Mouse (Mus musculus) left cerebral cortex, postnatal 25 days (tissue): Measurements from ENCODE around the gene Exosc8. TPM values are rescaled to one million over a fixed set of nuclear protein-coding genes. Genes with fewer than 3 reads are reported as not detected.
"Not testable (repeated sequence)": the region's sequence is repeated elsewhere in the genome, so short reads cannot be mapped to it uniquely, and the experiment has no call there.

ENCODE experiments used
- DNase-seq, 2 experiments: peaks; one replicate each; pipeline ENCODE4 v3.0.0; 2022; ENCODE audit warnings: low spot score in 2 of 2, mixed read lengths in 1 of 2
- intact Hi-C: fragments of 180-260 bp; cut with DNase I; formaldehyde crosslinking; loops from one replicate; pipeline ENCODE4 v1.15.1; 2025
- total RNA-seq, 2 experiments: library from RNA; stranded (reverse); gene quantifications; 2 replicates each; pipeline ENCODE4 v1.2.3; 2021

Exosc8 gene
- 10 to 100 TPM; 23.4 to 23.8 TPM for total RNA-seq

DNA sequence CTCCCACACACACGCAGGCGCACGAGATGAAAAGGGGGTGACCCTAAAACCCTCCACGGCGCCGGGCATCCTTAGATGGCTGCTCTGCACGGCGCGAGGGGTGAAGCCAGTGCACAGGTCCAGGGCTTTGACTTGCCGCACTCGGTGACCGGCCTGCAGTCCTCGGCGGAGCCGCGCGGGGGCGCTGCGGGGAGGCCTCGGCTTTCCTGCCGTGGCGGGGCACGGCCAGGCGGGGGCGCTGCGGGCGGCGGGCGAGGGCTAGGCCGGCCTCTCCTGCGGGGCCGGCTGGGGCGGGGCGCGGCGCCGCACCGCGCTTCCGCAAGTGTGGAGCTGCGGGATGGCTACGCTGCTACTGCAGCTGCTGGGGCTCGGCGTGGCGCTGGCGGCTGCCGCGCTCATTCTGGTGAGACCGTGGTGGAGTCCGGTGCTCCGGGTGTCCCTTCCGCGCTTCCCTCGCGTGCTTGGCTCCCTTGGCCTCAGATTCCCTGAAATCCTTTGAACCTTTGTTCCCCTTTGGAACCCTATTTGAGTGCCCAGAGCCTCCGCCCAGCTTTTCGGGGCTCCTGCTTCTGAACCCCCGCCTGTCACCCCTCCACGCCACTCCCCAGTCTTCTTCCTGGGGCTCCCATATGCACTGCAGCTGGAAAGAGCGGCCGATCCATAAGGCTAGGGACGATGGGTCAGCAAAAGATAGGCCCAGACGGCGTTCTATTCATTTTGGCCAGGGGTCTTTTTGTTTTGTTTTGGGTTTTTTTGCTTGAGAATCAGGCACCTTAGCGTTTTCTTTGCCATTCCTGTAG lies at the start of gene Exosc8, which contains the start of gene Alg5:
TSS of gene Exosc8 (minus strand) at position 147 of the 800 bp plus-strand sequence.
TSS of gene Alg5 (plus strand) at position 293 of the 800 bp plus-strand sequence.
- DNase-seq: peak; percentile 89
- intact Hi-C loops: loop anchor here (2.0 to 5.0 kb wide), 3 partner anchors 43 to 337 kb away; partner anchors contain the start of gene Supt20

DNA sequence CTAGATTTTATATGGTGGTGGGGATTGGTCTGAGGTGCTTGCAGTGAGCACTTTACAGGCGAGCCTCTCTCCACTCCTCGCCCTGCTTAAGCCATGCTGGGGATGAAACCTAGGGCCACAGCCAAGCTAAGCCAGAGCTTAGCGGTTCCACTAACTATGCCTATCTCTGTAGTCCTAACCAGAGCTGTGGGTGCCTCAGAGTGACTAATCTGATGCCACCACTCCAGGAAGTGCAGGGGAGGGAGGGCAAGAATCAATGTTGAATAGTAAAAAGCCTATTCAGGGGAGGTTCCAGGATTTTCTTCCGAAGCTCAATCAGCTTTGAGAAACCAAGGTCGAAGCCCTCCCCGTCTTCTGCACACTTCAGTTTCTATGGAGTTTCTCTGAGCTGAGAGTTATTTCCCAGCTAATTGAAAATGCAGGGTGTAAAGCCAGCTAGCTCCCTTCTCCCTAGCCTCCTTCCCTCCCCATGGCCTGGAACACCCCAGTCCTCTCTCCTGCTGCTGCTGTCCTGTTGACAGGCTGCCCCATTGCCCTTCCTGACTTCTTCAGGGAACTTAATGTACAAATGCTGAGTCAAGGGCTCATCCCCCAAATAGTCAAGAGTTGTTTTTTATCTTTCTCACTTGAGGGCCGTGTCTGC lies 40.9 kb upstream of the Exosc8 start:
- intact Hi-C loops: no loop called here
- no peak for DNase-seq

DNA sequence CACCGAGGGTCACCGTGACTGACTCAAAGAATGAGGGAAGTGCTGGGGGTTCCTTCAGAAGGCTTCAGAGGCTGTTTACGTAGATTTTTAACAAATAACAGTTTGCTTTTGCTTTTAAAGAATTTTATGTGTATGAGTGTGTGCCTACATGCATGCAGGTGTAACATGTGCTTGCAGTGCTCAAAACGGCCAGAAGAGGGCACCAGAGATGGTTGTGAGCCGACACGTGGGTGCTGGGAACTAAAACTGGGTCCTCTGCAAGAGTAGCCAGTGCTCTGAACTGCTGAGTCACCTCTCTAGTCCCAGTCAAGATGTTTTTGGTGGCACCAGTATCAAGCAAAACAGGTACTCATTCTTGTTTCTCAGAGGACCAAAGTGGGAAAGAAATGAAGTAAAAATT lies 38.4 kb upstream of the Exosc8 start:
- no peak for DNase-seq
- intact Hi-C loops: no loop called here

DNA sequence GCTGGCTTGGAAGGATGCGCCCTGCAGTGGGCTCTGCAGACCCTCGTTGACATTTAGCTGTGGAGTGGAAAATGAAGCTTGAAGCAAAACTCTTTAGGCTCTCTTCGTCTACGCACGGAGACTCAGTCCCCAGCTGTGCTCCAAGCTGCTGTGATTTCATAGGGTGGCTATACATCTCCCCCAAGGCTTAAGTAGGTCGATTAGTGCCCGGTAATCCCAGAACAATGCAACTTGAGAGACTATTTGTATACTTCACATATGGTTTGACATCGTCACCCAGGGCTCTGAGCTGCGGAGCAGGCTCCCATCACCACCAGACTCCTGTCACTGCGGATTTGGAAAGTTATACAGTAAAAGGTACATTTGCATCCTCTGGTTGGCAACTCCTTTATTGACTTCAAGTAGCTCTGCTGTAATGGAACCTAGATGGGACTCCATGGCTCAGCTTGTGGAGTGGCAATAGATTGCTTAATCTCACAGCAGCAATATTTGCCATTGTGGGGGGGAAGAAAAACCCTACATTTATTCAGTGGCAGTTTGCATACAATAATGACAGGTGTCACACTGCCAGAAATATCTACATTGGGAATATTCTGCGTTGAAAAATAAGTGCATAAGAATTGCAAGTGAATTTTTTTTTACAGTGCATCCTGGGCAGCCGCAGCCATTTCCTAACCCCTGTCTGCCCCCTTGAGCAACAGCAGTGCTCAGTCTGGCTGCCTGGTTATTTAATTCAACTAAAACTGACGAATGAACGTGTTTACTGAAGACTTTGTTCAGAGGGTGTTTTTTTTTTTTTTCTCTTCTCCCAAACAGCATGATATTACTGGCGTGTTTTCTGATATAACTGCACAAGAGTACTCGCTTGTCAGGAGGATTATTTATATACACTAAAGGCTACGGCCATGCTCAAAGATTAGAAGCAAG lies 34.4 kb upstream of the Exosc8 start:
- DNase-seq: no peak
- intact Hi-C loops: no loop called here

DNA sequence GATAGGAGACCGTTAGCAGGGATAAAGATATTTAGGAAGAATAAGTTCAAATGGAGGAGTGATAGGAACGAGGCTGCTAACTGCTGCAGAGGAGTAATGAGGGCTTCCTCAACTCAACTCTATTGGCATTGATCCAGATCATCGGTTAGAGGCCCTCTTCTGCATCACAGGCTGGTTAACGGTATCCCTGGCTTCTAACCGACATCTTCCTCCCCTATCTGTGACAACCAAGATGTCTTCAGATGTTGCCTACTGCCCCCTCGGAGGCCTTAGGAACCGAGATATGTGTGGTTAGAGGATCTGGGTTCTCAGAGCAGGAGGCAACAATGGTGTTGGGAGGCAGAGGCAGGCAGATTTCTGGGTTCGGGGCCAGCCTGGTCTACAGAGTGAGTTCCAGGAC lies 33.4 kb upstream of the Exosc8 start:
- DNase-seq: no peak

DNA sequence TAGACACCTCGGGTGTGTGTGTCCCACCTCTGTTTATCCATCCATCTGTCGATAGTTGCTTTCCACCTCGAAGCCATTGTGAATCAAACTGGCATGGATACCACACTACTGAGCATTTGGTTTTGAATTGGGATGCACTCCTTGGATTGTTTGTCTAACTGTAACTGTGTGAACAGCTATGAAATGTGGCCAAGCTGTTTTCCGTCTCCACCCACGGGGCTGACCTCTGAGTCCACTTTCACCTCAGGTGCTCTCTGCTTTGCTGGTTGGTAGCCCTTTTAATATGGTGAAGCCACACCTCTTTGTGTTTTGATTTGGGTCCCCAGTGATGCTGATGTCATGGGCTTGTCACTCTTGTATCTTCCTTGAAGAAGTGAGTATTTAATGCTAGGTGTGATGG lies 31.6 kb upstream of the Exosc8 start:
- intact Hi-C loops: no loop called here
- DNase-seq: no peak

More for the DNA sequence above, 33.4 kb upstream of the Exosc8 start:
- intact Hi-C loops: no loop called here

DNA sequence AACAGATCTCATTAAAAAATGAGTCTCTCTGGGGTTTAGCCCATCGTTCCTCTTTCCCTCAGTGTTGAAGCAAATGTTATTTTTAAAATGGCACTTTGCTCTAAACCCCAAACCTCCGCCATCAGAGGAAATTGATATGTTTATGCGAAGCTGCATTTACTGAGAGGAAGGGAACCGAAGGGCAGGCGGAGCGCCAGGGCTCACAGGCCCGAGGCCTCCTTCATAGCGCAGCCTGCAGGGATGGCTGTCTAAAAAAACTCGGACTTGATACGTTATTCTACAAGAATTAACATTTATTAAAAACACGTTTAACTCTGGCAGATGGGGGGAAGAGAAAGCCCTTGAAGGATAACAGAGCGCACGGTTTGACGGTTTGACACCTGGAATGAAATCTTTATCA lies 30.8 kb upstream of the Exosc8 start:
- intact Hi-C loops: no loop called here
- DNase-seq: no peak

DNA sequence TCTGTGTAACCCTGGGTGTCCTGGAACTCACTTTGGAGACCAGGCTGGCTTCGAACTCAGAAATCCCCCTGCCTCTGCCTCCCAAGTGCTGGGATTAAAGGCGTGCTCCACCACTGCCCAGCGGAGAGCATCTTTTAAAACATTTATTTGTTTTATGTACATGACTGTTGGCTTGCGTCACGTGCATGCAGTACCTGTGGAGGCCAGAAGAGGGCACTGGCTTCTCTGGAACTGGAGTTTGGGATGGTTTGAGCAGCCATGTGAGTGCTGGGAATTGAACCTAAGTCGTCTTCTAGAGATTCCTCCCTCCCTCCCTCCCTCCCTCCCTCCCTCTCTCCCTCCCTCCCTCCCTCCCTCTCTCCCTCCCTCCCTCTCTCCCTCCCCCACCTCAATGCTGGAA lies 30.3 kb upstream of the Exosc8 start:
- DNase-seq, intact Hi-C loops: not testable (repeated sequence)

DNA sequence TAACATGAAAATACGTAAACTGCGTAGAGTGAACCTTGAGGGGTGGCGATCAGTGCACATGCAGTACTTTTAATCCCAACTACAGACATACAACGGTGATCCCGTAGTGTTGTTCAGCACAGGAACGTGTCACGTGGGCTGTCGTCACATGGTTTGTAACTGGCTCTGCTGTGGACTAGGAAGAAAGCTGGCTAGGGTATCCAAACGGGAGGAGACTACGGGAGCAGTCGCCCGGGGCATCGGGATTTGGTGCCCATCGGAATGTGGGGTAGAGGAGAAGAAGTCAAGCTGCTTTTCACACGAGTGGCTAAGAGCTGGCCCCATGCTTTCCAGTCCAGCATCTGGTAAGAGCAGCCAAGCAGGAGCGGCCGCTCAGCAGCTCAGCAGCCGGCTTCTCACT lies 29.2 kb upstream of the Exosc8 start:
- peak; percentile 31 to 37 for DNase-seq
- intact Hi-C loops: no loop called here

DNA sequence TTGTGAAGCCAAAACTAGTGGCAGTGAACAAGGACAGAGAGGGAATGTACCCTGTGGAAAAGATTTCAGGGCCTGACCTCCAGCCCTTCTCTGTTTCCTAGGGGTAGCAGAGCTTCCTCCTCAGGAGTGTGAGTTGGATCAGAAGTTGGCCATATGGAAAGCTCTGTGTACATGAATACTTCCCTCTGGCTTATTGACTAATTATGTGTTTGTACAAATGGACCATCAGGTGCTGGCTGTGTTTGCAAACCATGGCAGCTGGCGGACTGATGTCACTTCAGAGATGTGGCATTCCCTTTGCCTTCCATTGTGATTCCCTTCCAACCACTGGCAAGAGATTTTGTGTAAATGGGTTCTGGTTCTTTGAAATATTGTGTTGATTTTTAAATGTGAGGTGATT lies 26.1 kb upstream of the Exosc8 start:
- intact Hi-C loops: no loop called here
- no peak for DNase-seq

DNA sequence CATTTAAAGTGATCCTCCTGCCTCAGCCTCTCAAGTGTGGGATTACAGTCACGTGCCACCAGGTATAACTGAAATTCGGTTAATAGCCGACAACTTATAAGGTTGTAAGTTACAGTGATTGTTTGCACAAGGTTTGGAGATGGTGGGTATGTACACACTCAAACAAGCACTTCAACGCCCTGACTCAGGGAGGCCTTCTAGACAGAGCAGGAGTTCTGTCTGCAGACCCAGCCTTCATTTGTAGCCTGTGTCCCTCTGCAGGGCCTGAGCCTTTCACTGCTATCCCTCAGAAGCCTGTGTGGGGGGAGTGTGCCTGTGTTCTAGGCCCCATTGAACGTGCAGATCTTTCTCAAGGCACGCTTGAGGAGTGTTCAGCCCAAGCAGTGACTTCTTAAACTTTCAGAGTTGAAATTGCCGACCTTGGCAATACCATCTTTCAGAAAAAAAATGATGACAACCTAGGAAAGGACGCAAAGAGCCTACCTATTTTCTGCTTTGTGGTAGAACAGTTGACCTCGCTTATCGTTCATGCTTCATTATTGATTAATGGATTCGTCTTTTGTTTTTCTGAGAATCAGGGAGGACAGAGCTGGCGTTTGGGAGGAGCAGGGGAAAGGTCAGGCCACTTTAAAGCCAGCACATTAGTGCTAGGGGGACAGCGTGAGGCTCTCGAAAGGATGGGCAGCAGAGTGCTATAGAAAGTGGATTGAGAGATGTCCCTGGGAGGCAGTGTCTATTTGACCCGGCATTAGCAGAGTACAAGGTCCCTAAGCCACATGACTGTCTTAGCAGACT lies 25.3 kb upstream of the Exosc8 start:
- no peak for DNase-seq
- intact Hi-C loops: no loop called here

DNA sequence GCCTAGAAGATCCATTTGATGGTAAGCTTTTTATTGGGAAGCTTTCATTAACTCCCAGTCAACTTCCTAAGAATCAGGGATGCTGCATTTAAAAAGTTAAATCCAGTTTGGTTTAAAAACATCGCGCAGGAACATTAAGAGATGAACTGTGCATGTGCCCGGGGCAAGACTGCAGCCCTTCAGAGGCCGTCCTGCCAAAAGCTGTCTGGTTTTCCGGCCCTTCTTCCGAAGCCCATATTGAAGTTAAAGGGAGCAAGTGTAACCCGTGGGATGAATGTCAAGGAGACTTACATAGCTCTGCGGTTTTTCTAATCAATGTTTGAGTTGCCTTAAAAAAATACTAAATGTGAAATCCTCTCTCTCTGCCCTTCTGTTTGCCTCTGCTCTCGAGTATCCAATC lies 24.0 kb upstream of the Exosc8 start:
- DNase-seq: no peak
- intact Hi-C loops: loop anchor here (5.0 kb wide), 1 partner anchor 48 kb away; the partner anchor contains the start of gene Rfxap

DNA sequence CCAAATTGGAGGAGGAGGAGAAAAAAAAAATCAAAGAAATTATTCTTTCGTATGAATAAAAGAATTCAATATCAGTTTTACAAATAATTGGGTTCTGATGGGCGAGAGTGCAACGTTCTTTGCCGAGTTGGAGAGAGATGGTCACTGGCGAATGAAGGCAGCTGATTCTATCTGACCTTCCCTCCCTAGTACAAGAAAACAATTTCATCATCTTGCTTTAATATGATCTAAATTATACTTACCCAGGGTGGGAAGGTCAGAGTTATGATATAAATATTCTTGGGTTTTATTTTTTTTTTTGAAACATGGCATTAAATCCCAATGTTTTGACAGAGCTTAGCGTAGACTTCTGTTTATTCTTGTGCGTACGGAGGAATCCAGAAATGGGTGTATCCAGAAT lies 22.3 kb upstream of the Exosc8 start:
- DNase-seq: no peak
- intact Hi-C loops: loop anchor here (5.0 kb wide), 1 partner anchor 50 kb away; the partner anchor contains the start of gene Rfxap

DNA sequence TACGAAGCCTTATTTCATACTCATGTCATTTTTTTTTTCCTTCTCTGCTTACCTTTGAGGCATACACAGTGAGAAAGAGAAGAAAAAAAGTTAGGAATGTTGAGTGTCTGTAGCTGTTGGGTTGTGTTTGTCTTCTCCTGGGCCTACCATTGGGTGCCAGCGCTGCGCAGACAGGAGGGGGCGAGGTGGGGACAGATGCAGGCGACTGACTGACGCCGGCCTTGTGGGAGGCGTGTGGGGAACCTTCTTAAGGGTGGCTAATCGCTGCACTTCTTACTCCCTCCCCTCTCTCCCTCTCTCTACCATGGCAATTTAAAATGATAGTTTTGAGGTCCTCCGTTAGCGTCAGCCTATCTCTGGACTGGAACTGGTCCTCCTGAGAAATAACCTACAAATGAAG lies 20.9 kb upstream of the Exosc8 start:
- peak; percentile 47 to 74 for DNase-seq
- intact Hi-C loops: loop anchor here (5.0 kb wide), 1 partner anchor 51 kb away; the partner anchor contains the start of gene Rfxap

DNA sequence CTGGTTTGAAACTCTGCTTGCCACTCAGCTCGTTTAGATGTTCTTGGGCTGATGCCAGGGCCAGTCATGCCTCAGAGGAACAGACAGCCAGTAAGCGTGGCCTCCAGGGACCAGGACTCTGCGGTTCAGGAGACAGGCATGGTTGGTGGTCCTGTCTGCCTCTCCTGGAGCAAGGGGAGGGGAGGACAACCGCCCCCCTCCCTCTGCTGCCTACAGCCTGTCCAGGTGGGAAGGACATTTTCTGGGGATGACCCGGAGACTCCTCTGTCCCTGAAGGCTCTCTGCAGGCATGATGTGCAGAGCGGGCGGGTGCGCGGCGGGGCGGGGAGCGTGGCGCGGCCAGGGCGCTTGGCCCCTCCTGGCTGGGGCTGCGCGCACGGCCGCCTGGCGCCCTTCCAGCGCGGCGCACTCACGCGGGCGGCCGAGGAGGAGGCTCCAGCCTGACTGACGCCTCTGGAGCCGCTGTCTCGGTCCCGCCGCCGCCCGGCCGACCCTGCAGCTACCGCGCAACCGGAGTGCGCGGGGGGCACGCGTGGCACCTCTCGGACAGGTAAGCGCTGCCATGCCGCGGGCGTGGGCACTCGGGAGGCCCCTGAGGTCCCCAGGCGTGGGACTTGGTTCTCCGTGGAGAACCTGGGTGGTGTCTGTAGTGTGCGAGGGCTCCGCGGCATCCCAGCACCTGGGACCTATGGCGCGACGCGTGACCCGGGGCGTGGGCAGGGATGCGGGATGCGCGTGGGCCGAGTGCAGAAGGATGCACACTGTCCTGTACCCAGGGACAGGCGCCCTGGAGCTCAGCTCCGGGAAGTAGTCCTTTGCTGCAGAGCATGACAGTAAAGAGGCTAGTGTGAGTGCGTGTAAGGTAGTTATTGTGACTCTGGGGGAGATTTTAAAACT lies 20.2 kb upstream of the Exosc8 start, which contains the start of gene Smad9:
TSS of gene Smad9 (plus strand) at position 438 of the 897 bp plus-strand sequence.
- intact Hi-C loops: loop anchor here (5.0 kb wide), 1 partner anchor 52 kb away; the partner anchor contains the start of gene Rfxap
- DNase-seq: peak; percentile 68 to 72

DNA sequence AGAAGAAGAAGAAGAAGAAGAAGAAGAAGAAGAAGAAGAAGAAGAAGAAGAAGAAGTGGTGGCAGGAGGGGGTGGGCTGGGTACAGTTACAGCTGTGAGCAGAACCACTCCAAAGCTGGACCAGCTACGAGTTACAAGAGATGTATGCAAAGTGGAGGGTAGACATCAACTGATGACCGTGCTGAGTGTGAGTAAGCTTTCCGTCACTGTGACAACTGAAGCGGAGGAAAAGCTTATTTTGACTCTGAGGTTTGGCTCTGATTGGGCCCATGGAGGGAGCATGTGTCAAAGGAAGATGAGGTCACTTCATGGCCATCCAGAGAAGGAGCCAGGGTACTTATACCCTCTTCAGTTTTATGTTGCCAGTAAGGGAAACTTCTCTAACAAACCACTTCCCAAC lies 18.2 kb upstream of the Exosc8 start:
- intact Hi-C loops: no loop called here
- no peak for DNase-seq

DNA sequence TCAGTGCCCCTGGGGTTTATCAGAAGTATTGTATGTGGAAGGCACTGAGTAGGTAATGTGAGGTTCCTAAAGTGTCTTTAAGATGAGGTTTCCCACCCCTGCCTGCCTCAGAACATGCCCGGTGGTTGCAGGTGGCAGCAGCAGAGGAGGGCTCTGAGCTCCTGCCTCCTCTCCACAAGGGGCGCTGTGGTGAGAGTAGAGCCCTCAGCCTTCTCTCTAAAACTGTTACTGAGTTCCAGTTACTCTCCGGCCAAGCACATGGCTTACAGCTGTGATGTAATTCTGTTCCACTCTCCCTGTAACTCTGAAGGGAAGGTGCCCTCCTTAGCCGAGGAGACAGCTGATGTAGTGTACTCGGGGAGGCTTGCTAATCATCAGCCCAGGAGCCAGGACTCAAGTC lies 10.6 kb upstream of the Exosc8 start:
- DNase-seq: no peak
- intact Hi-C loops: no loop called here

DNA sequence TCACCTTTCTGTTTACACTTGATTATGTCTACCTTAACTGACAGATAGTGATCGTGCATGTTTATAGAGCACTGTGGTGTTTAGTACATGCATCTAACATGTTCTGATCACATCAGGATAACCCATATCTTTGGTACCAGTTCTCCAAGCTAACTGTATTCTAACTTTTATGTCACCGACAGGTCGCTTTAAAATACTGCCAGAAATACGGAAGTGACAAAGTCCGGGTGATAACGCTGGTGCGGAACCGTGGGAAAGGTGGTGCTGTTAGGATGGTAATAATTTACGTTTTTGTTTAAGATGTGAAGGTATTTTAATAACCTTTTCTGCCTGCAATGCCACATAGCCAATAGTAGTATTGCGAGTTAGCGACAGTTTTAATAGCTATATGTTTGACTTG lies 6.8 kb upstream of the Exosc8 start:
- no peak for DNase-seq
- intact Hi-C loops: no loop called here
